In genomic region chr1:168210401-168210800, GRCm38 (mm10) we compare ENCODE assay signal across 33 mouse cellular contexts.
DNase-seq lines count a peak whose midpoint lies in the region; ATAC-seq and TF ChIP-seq lines count a peak whose summit lies in the region.
"Had no signal": no experiment of that assay in that cellular context is flagged by ENCODE, and none has a peak within 500 bp of the region (broad histone marks: within the 10 kb centered on the region; RNA-seq: fewer than 3 reads in every experiment).

No protein-coding gene starts in this region.

- DNase-seq in ZHBTc4 (ENCODE audit: low read depth, low spot score) (peak; percentile 29), MN1 (ENCODE audit: low spot score) (no peak)
- DNase-seq in liver, embryonic 13.5 days = no peak
- DNase-seq in urinary bladder, adult 2 months (ENCODE audit: low spot score) = no peak
- DNase-seq: adrenal gland, postnatal 14 days; cerebellum, adult 11 months; cerebellum, adult 9-10 months; gastrocnemius, postnatal 14 days; heart, adult 11 months; heart, postnatal 4 days; kidney, postnatal 14 days; lung, adult 18-20 months; lung, postnatal 4 days; right cerebral cortex, postnatal 4 days; thymus, adult 2 months; thymus, postnatal 4 days had no signal

- WGBS in liver, embryonic 13.5 days (ENCODE audit: insufficient replicate concordance) = 62% methylated on average over 5 of the region's 5 CpGs
- 97% methylated on average over 5 of the region's 5 CpGs for WGBS in midbrain, embryonic 13.5 days

- TF ChIP-seq POLR2A in ES-Bruce4 (IDR thresholded peaks at IDR 0.05; ENCODE audit: insufficient read depth, low read length) = no peak

- peak; percentile 67; the same call in 1 of the 2 replicates for TF ChIP-seq EP300 in ES-Bruce4 (IDR thresholded peaks at IDR 0.05; ENCODE audit: insufficient read depth, low read depth, low read length)

- no peaks in the 10 kb centered on the region for H3K27me3 ChIP-seq in ES-Bruce4 (ENCODE audit: control insufficient read depth, insufficient read depth, low read length, poor library complexity, severe bottlenecking)
- H3K27me3 ChIP-seq in liver, embryonic 13.5 days = no peaks in the 10 kb centered on the region
- H3K27me3 ChIP-seq in midbrain, embryonic 13.5 days = peaks cover 8% of the 10 kb centered on the region; the same call in 1 of the 2 replicates
- H3K27me3 ChIP-seq: embryonic facial prominence, embryonic 13.5 days; neural tube, embryonic 12.5 days had no signal

- no peaks in the 10 kb centered on the region for H3K36me3 ChIP-seq in ES-Bruce4 (ENCODE audit: control insufficient read depth, insufficient read depth, low read length, poor library complexity, severe bottlenecking)
- no peaks in the 10 kb centered on the region for H3K36me3 ChIP-seq in liver, embryonic 13.5 days
- H3K36me3 ChIP-seq in midbrain, embryonic 13.5 days = peaks cover 17% of the 10 kb centered on the region

- no peak overlapping the region for H3K4me3 ChIP-seq in ES-Bruce4 (ENCODE audit: low read depth, low read length)
- no peak overlapping the region for H3K4me3 ChIP-seq in liver, embryonic 13.5 days (replicated peaks)
- H3K4me3 ChIP-seq in midbrain, embryonic 13.5 days (replicated peaks) = no peak overlapping the region
- H3K4me3 ChIP-seq: embryonic facial prominence, embryonic 13.5 days; forebrain, embryonic 10.5 days; left cerebral cortex, adult 2 months; limb, embryonic 12.5 days; midbrain, embryonic 10.5 days; myocyte; neural tube, embryonic 12.5 days had no signal

- no peak for TF ChIP-seq CTCF in ES-Bruce4 (IDR thresholded peaks at IDR 0.05; ENCODE audit: low read depth, low read length)

- no peak overlapping the region for H3K4me2 ChIP-seq in liver, embryonic 13.5 days
- H3K4me2 ChIP-seq in midbrain, embryonic 13.5 days (replicated peaks) = no peak overlapping the region
- H3K4me2 ChIP-seq: embryonic facial prominence, embryonic 13.5 days; heart, embryonic 11.5 days; hindbrain, embryonic 14.5 days; limb, embryonic 12.5 days; neural tube, embryonic 12.5 days had no signal

- no peak overlapping the region for H3K9ac ChIP-seq in ES-Bruce4 (ENCODE audit: low read depth, poor library complexity, severe bottlenecking)
- H3K9ac ChIP-seq in liver, embryonic 13.5 days = no peak overlapping the region
- H3K9ac ChIP-seq in midbrain, embryonic 13.5 days (replicated peaks) = no peak overlapping the region
- H3K9ac ChIP-seq: embryonic facial prominence, embryonic 13.5 days; hindbrain, embryonic 14.5 days; limb, embryonic 12.5 days; neural tube, embryonic 12.5 days had no signal

- peak; percentile 73 for ATAC-seq in liver, embryonic 13.5 days (ENCODE audit: low read depth)
- ATAC-seq in megakaryocyte, adult 5-6 weeks (ENCODE audit: poor library complexity, severe bottlenecking) = peak; percentile 36; the same call in 1 of the 2 replicates
- ATAC-seq in midbrain, embryonic 13.5 days = no peak
- no peak for ATAC-seq in frontal cortex, adult (ENCODE audit: low TSS enrichment)
- ATAC-seq: forebrain, embryonic 16.5 days; intestine, postnatal 0 days; lung, postnatal 0 days; midbrain, embryonic 16.5 days had no signal

- peaks cover 2% of the 10 kb centered on the region for H3K4me1 ChIP-seq in ES-Bruce4 (ENCODE audit: control insufficient read depth, insufficient read depth, low read length)
- peaks cover 6% of the 10 kb centered on the region for H3K4me1 ChIP-seq in liver, embryonic 13.5 days (replicated peaks)
- peaks cover 35% of the 10 kb centered on the region for H3K4me1 ChIP-seq in midbrain, embryonic 13.5 days (replicated peaks)

- H3K9me3 ChIP-seq in ES-Bruce4 (replicated peaks; ENCODE audit: control insufficient read depth, insufficient read depth, low read length, poor library complexity, severe bottlenecking) = no peaks in the 10 kb centered on the region
- H3K9me3 ChIP-seq in liver, embryonic 13.5 days (replicated peaks) = no peaks in the 10 kb centered on the region
- H3K9me3 ChIP-seq in midbrain, embryonic 13.5 days = no peaks in the 10 kb centered on the region
- H3K9me3 ChIP-seq: embryonic facial prominence, embryonic 13.5 days; forebrain, embryonic 10.5 days; limb, embryonic 12.5 days; midbrain, embryonic 10.5 days; neural tube, embryonic 12.5 days had no signal

- no peak overlapping the region for H3K27ac ChIP-seq in ES-Bruce4 (ENCODE audit: insufficient read depth, low read length)
- no peak overlapping the region for H3K27ac ChIP-seq in liver, embryonic 13.5 days
- H3K27ac ChIP-seq in midbrain, embryonic 13.5 days = no peak overlapping the region
- H3K27ac ChIP-seq: embryonic facial prominence, embryonic 13.5 days; forebrain, embryonic 10.5 days; hindbrain, embryonic 14.5 days; left cerebral cortex, adult 2 months; limb, embryonic 12.5 days; midbrain, embryonic 10.5 days; neural tube, embryonic 12.5 days had no signal

Comparison
In these comparisons a context has a peak if more than half of its experiments do, and no peak if none do; other contexts are left out.
1. ATAC-seq: peak in liver, embryonic 13.5 days (single experiment) and megakaryocyte, adult 5-6 weeks (single experiment); none in midbrain, embryonic 13.5 days (single experiment) and frontal cortex, adult (single experiment).